Mouse (Mus musculus) liver, postnatal 0 days (tissue): ENCODE measurements at regions not wholly inside any gene's neighbourhood (a gene's known extent, or its start where the extent isn't known, plus 50 kb on each side); places are given as distances from the start of the nearest gene placed in this dataset.

Source experiments
- ATAC-seq: fragments of 200-750 bp; cut with Nextera tagmentation; 2 replicates; pipeline ENCODE4 v1.8.0; 2017; ENCODE audit warnings: mild to moderate bottlenecking, moderate library complexity
- DNase-seq: peaks from one replicate; pipeline ENCODE4 v3.0.0-alpha.2; 2016
- H3K27ac ChIP-seq: fragments of 300-500 bp; sonication (generic); 2 replicates; pipeline ENCODE4 v1.5.1; 2014; ENCODE audit warnings: antibody characterized with exemption, moderate library complexity, mild to moderate bottlenecking, low read depth
- H3K27me3 ChIP-seq: fragments of 300-500 bp; sonication (generic); 2 replicates; pipeline ENCODE4 v1.6.1; 2014; ENCODE audit warnings: low read length, control low read depth, mixed read lengths; ENCODE audit not compliant: insufficient read depth
- H3K36me3 ChIP-seq: fragments of 300-500 bp; sonication (generic); replicated peaks from 2 replicates; pipeline ENCODE4 v1.6.1; 2014; ENCODE audit warnings: mild to moderate bottlenecking, control low read depth, low read length, moderate library complexity, mixed read lengths; ENCODE audit not compliant: insufficient read depth
- H3K4me1 ChIP-seq: fragments of 300-500 bp; sonication (generic); 2 replicates; pipeline ENCODE4 v1.6.1; 2014; ENCODE audit warnings: antibody characterized with exemption, mild to moderate bottlenecking, control low read depth; ENCODE audit not compliant: insufficient read depth
- H3K4me2 ChIP-seq: fragments of 300-500 bp; sonication (generic); 2 replicates; pipeline ENCODE4 v1.6.1; 2014; ENCODE audit warnings: low read depth, mild to moderate bottlenecking, low read length, moderate library complexity, mixed read lengths
- H3K4me3 ChIP-seq: fragments of 300-500 bp; sonication (generic); 2 replicates; pipeline ENCODE4 v1.5.1; 2014; ENCODE audit warnings: low read depth, low read length
- H3K9ac ChIP-seq: fragments of 300-500 bp; sonication (generic); replicated peaks from 2 replicates; pipeline ENCODE4 v1.6.1; 2014; ENCODE audit warnings: mild to moderate bottlenecking, moderate library complexity
- H3K9me3 ChIP-seq: fragments of 300-500 bp; sonication (generic); 2 replicates; pipeline ENCODE4 v1.6.1; 2016; ENCODE audit warnings: mild to moderate bottlenecking, control low read depth, low read length, mixed read lengths
- CTCF ChIP-seq: sonication (generic); IDR thresholded peaks from 2 replicates; pipeline ENCODE4 v1.5.1; 2016; ENCODE audit warnings: antibody characterized with exemption, low read depth
- EP300 ChIP-seq: IDR thresholded peaks from 2 replicates; pipeline ENCODE4 v1.6.1; 2016; ENCODE audit warnings: antibody characterized with exemption, low read depth, mild to moderate bottlenecking
- WGBS: fragments of 180-500 bp; shearing (Covaris S2); extraction: QIAGEN DNeasy Blood & Tissue Kit; methylation state at CpG from one replicate; pipeline ENCODE4 v1.1.7; 2014; ENCODE audit not compliant: insufficient replicate concordance; 5-methylcytosine and 5-hydroxymethylcytosine counted together

DNA sequence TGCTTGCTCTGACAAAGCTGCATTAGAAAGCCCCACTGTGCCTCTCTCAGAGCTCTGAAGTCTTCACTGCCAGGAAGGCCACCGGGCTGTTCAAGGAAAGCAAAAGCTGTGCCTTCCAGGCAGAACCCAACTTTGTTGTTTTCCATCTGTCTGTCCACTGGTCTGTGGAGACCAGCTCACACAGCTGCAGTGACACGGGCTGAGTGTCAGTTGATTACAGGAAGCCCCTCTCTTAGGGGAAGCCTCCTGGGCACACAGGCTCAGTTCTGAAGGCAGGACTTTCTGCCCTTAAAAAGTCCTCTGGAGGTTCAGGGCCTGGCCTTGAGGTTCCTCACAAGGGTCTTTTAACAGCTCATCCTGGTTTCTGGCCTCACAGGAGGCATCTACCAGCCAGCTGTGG, 55.1 kb upstream of the Eps8l3 start:
- WGBS: 39% methylated on average over 2 of the region's 2 CpGs
- Histone ChIP-seq H3K27ac (peak overlapping the region; percentile 60), H3K4me1 (peaks cover 18% of the 10 kb centered on the region; the same call in 1 of the 2 replicates), H3K4me3 (no peak overlapping the region), H3K4me2 (no peak overlapping the region), H3K9me3 (no peaks in the 10 kb centered on the region), H3K36me3 (no peaks in the 10 kb centered on the region), H3K27me3 (no peaks in the 10 kb centered on the region), H3K9ac (no peak overlapping the region)
- no peak for TF ChIP-seq EP300
- TF ChIP-seq CTCF: no peak
- DNase-seq (no peak), ATAC-seq (0 out of 2 replicates have a peak, but pooled peaks have one; percentile 55)

DNA sequence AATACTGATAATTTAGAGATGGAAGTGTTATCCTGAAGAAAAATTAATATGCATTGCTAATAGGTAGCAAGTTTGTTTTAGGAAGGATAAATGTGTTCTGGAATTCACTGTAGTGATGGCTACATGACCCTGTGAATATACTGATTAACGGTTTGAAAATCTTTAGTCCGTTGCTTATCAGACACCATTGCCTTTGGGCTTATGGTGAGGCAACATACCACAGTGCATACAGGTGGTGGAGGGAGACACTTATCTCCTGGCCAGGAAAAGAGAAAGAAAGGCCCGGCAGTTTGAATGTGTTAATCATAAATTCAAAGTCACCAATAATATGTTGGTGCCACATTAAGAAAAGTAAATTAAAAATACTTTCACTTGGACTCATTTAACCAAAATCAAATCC, 57.4 kb upstream of the Eps8l3 start:
- WGBS: 26% methylated on average over 3 of the region's 3 CpGs
- no peak for ATAC-seq
- H3K4me1 ChIP-seq: peaks cover 18% of the 10 kb centered on the region; the same call in 1 of the 2 replicates
- H3K4me2 ChIP-seq: peak overlapping the region; percentile 33; the same call in 1 of the 2 replicates
- no peak for DNase-seq
- no peak overlapping the region for H3K27ac ChIP-seq
- no peaks in the 10 kb centered on the region for H3K27me3 ChIP-seq
- H3K9ac ChIP-seq: no peak overlapping the region
- no peaks in the 10 kb centered on the region for H3K36me3 ChIP-seq
- H3K4me3 ChIP-seq: no peak overlapping the region
- TF ChIP-seq CTCF (no peak), EP300 (no peak)
- no peaks in the 10 kb centered on the region for H3K9me3 ChIP-seq

DNA sequence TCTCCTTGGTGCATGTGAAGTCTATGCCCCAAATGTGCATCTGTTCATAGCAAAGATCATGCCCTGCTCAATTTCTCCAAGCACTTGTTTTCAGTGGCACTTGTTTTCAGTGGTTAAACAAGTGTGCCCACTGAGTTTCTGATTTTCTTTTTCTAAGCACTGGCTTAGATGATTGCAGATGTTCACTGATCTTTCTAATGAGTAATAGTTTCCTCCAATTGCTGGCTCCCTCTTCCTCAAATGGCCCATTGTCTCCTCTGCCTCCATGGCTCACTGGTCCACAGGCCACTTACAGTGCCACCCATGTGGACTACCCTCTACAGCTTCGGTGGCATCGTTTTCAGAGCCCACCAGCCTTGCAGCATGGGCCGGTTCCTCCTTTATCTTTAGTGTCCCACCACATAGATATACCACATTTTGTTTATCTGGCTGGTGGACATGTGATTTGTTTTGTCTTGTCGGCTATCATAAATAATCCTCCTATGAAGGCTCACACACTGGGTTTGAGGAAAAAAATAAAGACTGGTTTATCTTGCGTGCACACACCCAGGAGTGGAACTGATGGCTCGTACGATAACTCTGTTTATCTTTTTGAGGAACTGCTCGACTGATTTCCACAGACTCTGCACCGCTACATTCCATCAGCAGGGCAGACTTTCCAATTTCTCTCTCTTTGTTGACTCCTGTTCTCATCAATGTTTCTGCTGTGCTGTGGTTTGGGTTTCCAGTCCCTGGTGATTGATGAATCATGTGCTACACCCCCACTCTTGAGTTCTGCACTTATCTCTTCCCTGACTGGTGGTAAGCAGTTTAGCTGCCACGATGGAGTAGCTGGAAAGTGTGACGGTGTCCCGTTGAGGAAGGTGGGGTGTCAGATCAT, 58.2 kb upstream of the Eps8l3 start:
- peak; percentile 66 for TF ChIP-seq EP300
- TF ChIP-seq CTCF: no peak
- Histone ChIP-seq H3K9me3 (no peaks in the 10 kb centered on the region), H3K27ac (no peak overlapping the region), H3K4me1 (peaks cover 18% of the 10 kb centered on the region; the same call in 1 of the 2 replicates), H3K4me3 (no peak overlapping the region), H3K9ac (no peak overlapping the region), H3K36me3 (no peaks in the 10 kb centered on the region), H3K4me2 (peak overlapping the region; percentile 33), H3K27me3 (no peaks in the 10 kb centered on the region)
- DNase-seq (no peak), ATAC-seq (peak; percentile 52)
- WGBS: 14% methylated on average over 12 of the region's 12 CpGs

DNA sequence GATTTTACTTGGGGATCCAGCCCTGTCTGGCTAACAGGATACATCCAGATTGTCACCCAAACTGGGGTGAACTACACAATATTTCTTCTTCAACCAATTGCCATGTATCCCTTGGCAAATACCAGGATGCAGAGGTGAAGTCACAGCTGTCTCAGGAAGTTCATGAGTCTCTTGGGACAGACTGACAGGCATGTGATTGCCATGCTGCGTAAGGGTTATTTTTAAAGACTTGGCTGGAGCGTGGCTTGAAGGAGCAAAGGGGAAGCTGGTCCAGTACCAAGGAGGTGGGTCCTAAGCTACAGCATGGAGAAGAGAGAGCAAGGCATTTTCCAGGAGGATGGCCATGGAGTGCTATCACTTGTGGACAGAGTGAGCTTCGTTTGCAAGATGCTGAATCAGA, 55.8 kb upstream of the Csf1 start:
- no peak for TF ChIP-seq EP300
- TF ChIP-seq CTCF: no peak
- Histone ChIP-seq H3K4me2 (no peak overlapping the region), H3K4me1 (peaks cover 18% of the 10 kb centered on the region; the same call in 1 of the 2 replicates), H3K27me3 (no peaks in the 10 kb centered on the region), H3K27ac (no peak overlapping the region), H3K36me3 (no peaks in the 10 kb centered on the region), H3K4me3 (no peak overlapping the region), H3K9me3 (no peaks in the 10 kb centered on the region), H3K9ac (no peak overlapping the region)
- ATAC-seq (no peak), DNase-seq (no peak)
- WGBS: 66% methylated on average over 3 of the region's 3 CpGs

DNA sequence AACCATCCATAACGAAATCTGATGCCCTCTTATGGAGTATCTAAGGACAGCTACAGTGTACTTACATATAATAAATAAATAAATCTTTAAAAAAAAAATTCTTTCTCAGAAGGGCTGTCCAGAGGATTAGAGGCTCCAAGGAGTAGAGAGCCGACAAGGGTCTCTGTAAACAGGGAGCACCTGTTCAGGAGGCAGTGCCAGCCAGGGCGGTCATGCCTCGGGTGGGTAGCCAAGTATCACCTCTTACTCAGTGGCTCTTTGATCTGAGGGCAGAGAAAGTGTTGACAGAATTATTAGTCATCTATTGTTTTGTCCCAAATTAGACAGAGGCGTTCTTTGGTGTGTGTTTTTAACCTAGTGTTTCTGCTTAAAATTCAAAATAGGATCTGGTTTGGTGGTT, 54.0 kb upstream of the Csf1 start:
- no peaks in the 10 kb centered on the region for H3K27me3 ChIP-seq
- no peak overlapping the region for H3K9ac ChIP-seq
- no peak overlapping the region for H3K4me3 ChIP-seq
- DNase-seq (no peak), ATAC-seq (no peak)
- WGBS: 74% methylated on average over 5 of the region's 5 CpGs
- no peak overlapping the region for H3K27ac ChIP-seq
- no peak overlapping the region for H3K4me2 ChIP-seq
- H3K36me3 ChIP-seq: no peaks in the 10 kb centered on the region
- no peak for TF ChIP-seq CTCF
- no peak for TF ChIP-seq EP300
- H3K4me1 ChIP-seq: peaks cover 13% of the 10 kb centered on the region; the same call in 1 of the 2 replicates
- H3K9me3 ChIP-seq: no peaks in the 10 kb centered on the region

DNA sequence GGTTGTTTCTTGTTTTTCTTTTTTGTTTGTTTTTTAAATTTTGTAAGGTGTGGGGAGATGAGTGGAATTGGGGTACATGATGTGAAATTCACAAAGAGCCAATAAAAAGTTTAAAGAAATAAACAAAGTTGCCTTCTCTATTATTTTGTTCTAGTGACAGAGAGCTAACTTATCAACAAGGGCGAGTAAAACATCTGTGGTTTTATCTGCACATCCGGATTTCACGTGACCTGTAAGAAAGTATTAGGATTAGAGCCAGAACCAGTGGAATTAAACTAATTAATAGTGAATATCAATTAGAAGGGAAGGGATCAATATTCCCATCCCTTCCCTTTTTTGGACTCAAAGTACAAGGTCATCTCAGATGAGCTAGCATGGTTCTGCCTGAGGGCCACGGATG, 52.6 kb upstream of the Csf1 start:
- peak; percentile 41; the same call in 1 of the 2 replicates for TF ChIP-seq EP300
- no peak for TF ChIP-seq CTCF
- ATAC-seq: 0 out of 2 replicates have a peak, but pooled peaks have one; percentile 38
- no peaks in the 10 kb centered on the region for H3K36me3 ChIP-seq
- H3K4me1 ChIP-seq: peaks cover 6% of the 10 kb centered on the region; the same call in 1 of the 2 replicates
- WGBS: 50% methylated on average over 4 of the region's 4 CpGs
- H3K4me3 ChIP-seq: no peak overlapping the region
- DNase-seq: no peak
- H3K4me2 ChIP-seq: no peak overlapping the region
- H3K27ac ChIP-seq: no peak overlapping the region
- H3K9me3 ChIP-seq: no peaks in the 10 kb centered on the region
- no peak overlapping the region for H3K9ac ChIP-seq
- H3K27me3 ChIP-seq: no peaks in the 10 kb centered on the region
